Comparison of ENCODE assay signal across 17 mouse cellular contexts in genomic region chr13:63507821-63508220, GRCm38 (mm10). TPM values are rescaled to one million over a fixed set of nuclear protein-coding genes. Genes with fewer than 3 reads are reported as not detected.
DNase-seq lines count a peak whose midpoint lies in the region; ATAC-seq and TF ChIP-seq lines count a peak whose summit lies in the region.
"Had no signal": no experiment of that assay in that cellular context is flagged by ENCODE, and none has a peak within 500 bp of the region (broad histone marks: within the 10 kb centered on the region; RNA-seq: fewer than 3 reads in every experiment).

No protein-coding gene starts in this region.

- no peaks in the 10 kb centered on the region for H3K27me3 ChIP-seq in intestine, embryonic 15.5 days (replicated peaks)
- H3K27me3 ChIP-seq in intestine, embryonic 16.5 days (replicated peaks; ENCODE audit: control insufficient read depth, insufficient read depth, low read length) = no peaks in the 10 kb centered on the region
- H3K27me3 ChIP-seq in ES-Bruce4 (ENCODE audit: control insufficient read depth, insufficient read depth, low read length, poor library complexity, severe bottlenecking) = no peaks in the 10 kb centered on the region
- H3K27me3 ChIP-seq: hindbrain, embryonic 13.5 days; limb, embryonic 15.5 days had no signal

- no peak for DNase-seq in lung, adult 2 months
- no peak for DNase-seq in lung, adult 18-20 months
- DNase-seq in brain, embryonic 14.5 days (ENCODE audit: low read depth) = no peak
- DNase-seq in adrenal gland, adult 8-10 months = no peak
- no peak for DNase-seq in cerebellum, postnatal 4 days (ENCODE audit: low spot score in 2 of 2)
- DNase-seq: cerebellum, adult 11-12 months; gastrocnemius, adult 2 months; heart, adult 2 months; kidney, adult 8-10 months; midbrain, embryonic 14.5 days had no signal

- peaks cover 31% of the 10 kb centered on the region for H3K36me3 ChIP-seq in intestine, embryonic 15.5 days
- peaks cover 21% of the 10 kb centered on the region for H3K36me3 ChIP-seq in intestine, embryonic 16.5 days (ENCODE audit: control insufficient read depth, insufficient read depth, low read length)
- H3K36me3 ChIP-seq in ES-Bruce4 (ENCODE audit: control insufficient read depth, insufficient read depth, low read length, poor library complexity, severe bottlenecking) = peaks cover 32% of the 10 kb centered on the region

- H3K4me2 ChIP-seq in intestine, embryonic 15.5 days (replicated peaks) = no peak overlapping the region
- H3K4me2 ChIP-seq in intestine, embryonic 16.5 days (ENCODE audit: low read depth, low read length) = no peak overlapping the region
- H3K4me2 ChIP-seq: hindbrain, embryonic 13.5 days; limb, embryonic 15.5 days had no signal

- no peak overlapping the region for H3K27ac ChIP-seq in intestine, embryonic 15.5 days
- H3K27ac ChIP-seq in intestine, embryonic 16.5 days (ENCODE audit: low read length) = no peak overlapping the region
- no peak overlapping the region for H3K27ac ChIP-seq in ES-Bruce4 (ENCODE audit: insufficient read depth, low read length)
- H3K27ac ChIP-seq: forebrain, embryonic 10.5 days; gastrocnemius, adult 2 months; heart, adult 2 months; hindbrain, embryonic 13.5 days; limb, embryonic 15.5 days; macrophage had no signal

- peak; percentile 20; the same call in 1 of the 2 replicates for TF ChIP-seq CTCF in lung, adult 2 months (IDR thresholded peaks at IDR 0.05; ENCODE audit: insufficient read depth, low read length)
- peak; percentile 62 for TF ChIP-seq CTCF in ES-Bruce4 (IDR thresholded peaks at IDR 0.05; ENCODE audit: low read depth, low read length)
- peak; percentile 12; the same call in 1 of the 2 replicates for TF ChIP-seq CTCF in brain, embryonic 14.5 days (IDR thresholded peaks at IDR 0.05; ENCODE audit: borderline replicate concordance, extremely low read depth, insufficient read depth, insufficient read length)

- no peak overlapping the region for H3K4me3 ChIP-seq in intestine, embryonic 15.5 days (replicated peaks)
- H3K4me3 ChIP-seq in intestine, embryonic 16.5 days (ENCODE audit: low read length) = no peak overlapping the region
- no peak overlapping the region for H3K4me3 ChIP-seq in lung, adult 2 months (replicated peaks; ENCODE audit: extremely low read depth, low read depth, low read length)
- H3K4me3 ChIP-seq in ES-Bruce4 (ENCODE audit: low read depth, low read length) = no peak overlapping the region
- H3K4me3 ChIP-seq: forebrain, embryonic 10.5 days; gastrocnemius, adult 2 months; heart, adult 2 months; hindbrain, embryonic 13.5 days; limb, embryonic 15.5 days had no signal

- ATAC-seq in intestine, embryonic 15.5 days = peak; percentile 37; the same call in 1 of the 2 replicates
- no peak for ATAC-seq in intestine, embryonic 16.5 days

- no peak for TF ChIP-seq POLR2A in lung, adult 2 months (IDR thresholded peaks at IDR 0.05; ENCODE audit: borderline replicate concordance, extremely low read depth, low read depth, low read length)
- no peak for TF ChIP-seq POLR2A in ES-Bruce4 (IDR thresholded peaks at IDR 0.05; ENCODE audit: insufficient read depth, low read length)
- no peak for TF ChIP-seq POLR2A in brain, embryonic 14.5 days (IDR thresholded peaks at IDR 0.05; ENCODE audit: borderline replicate concordance, extremely low read depth, insufficient read depth, insufficient read length, poor library complexity, severe bottlenecking)

- TF ChIP-seq EP300 in ES-Bruce4 (IDR thresholded peaks at IDR 0.05; ENCODE audit: insufficient read depth, low read depth, low read length) = peak; percentile 56; the same call in 1 of the 2 replicates

- no peaks in the 10 kb centered on the region for H3K9me3 ChIP-seq in intestine, embryonic 15.5 days
- H3K9me3 ChIP-seq in intestine, embryonic 16.5 days (ENCODE audit: control insufficient read depth, low read length) = no peaks in the 10 kb centered on the region
- no peaks in the 10 kb centered on the region for H3K9me3 ChIP-seq in ES-Bruce4 (replicated peaks; ENCODE audit: control insufficient read depth, insufficient read depth, low read length, poor library complexity, severe bottlenecking)
- H3K9me3 ChIP-seq: forebrain, embryonic 10.5 days; hindbrain, embryonic 13.5 days; limb, embryonic 15.5 days had no signal

- no peak overlapping the region for H3K9ac ChIP-seq in intestine, embryonic 15.5 days
- H3K9ac ChIP-seq in intestine, embryonic 16.5 days (ENCODE audit: low read depth, low read length) = no peak overlapping the region
- H3K9ac ChIP-seq in ES-Bruce4 (ENCODE audit: low read depth, poor library complexity, severe bottlenecking) = no peak overlapping the region
- H3K9ac ChIP-seq: hindbrain, embryonic 13.5 days; limb, embryonic 15.5 days had no signal

- no peaks in the 10 kb centered on the region for H3K4me1 ChIP-seq in intestine, embryonic 15.5 days (replicated peaks)
- H3K4me1 ChIP-seq in intestine, embryonic 16.5 days (ENCODE audit: control insufficient read depth, insufficient read depth, low read length) = no peaks in the 10 kb centered on the region
- no peaks in the 10 kb centered on the region; the same call in 1 of the 2 replicates for H3K4me1 ChIP-seq in lung, adult 2 months (ENCODE audit: control insufficient read depth, insufficient read depth, low read length)
- H3K4me1 ChIP-seq in ES-Bruce4 (ENCODE audit: control insufficient read depth, insufficient read depth, low read length) = peaks cover 2% of the 10 kb centered on the region
- H3K4me1 ChIP-seq: hindbrain, embryonic 13.5 days had no signal

- 64% methylated on average over 5 of the region's 5 CpGs for WGBS in intestine, embryonic 15.5 days
- WGBS in intestine, embryonic 16.5 days = 63% methylated on average over 5 of the region's 5 CpGs
- 75% methylated on average over 5 of the region's 5 CpGs for WGBS in lung, adult 2 months

RNA-seq across cellular contexts. Expression of gene Fancc, which starts 10.7 kb away (rescaled TPM):
- 17.1 and 17.7 TPM in 2 replicates for polyA plus RNA-seq in intestine, embryonic 15.5 days (2015; fragmentation: Nextera tagmentation; extraction: Ambion mirVana)
- polyA plus RNA-seq in intestine, embryonic 16.5 days (2015; fragmentation: Nextera tagmentation; extraction: Ambion mirVana) = 15.4 and 19.0 TPM in 2 replicates
- polyA plus RNA-seq in lung, adult 2 months (2012; rRNA removed) = 12.6 and 18.6 TPM in 2 replicates
- 13.3 and 16.2 TPM in 2 replicates for polyA plus RNA-seq in ES-Bruce4 (2011; ENCODE audit: insufficient read depth, insufficient read length, low read depth, missing spikeins)
- 12.7 and 16.1 TPM in 2 replicates for polyA plus RNA-seq in brain, embryonic 14.5 days (2012; rRNA removed)
- 10 to 100 TPM; 11.8 to 15.2 (median 13.1) TPM for total RNA-seq in adrenal gland, adult 8-10 months (2022)

Comparison
In these comparisons a context has a peak if more than half of its experiments do, and no peak if none do; other contexts are left out.
1. CTCF ChIP-seq: peak in every context shown above with its lines; median percentile 62 in ES-Bruce4; 20 in lung, adult 2 months; 12 in brain, embryonic 14.5 days.